Mouse (Mus musculus): ENCODE data around the gene Myoz2.
A peak's percentile ranks its signal among the peaks of the same experiment; 100 is the strongest.

Gene Myoz2

DNA sequence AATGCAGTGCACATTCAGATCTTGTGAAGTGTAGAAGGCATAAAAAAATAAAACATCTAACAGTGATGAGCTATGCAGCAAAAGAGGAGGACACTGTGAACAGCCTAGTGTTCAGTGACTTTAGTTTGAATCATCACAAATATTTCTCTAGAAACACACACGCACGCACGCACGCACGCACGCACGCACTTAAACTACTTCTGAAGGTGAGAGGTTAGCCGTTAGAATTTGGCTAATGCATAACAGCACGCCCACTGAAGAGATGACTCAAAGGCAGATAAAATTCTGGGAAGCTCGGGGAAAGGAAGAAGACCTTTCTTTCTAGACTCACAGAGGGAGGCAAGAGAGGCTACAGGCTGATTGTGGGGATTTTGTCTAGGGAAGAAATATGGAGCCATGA lies 27.4 kb downstream of the Myoz2 start:
- no peak for DNase-seq (ENCODE audit: low spot score)

- DNase-seq (ENCODE audit: low spot score) = peak; percentile 47
These were observed 33.8 kb downstream of the Myoz2 start for GRCm38 (mm10) chr3:123001053-123001452.

DNA sequence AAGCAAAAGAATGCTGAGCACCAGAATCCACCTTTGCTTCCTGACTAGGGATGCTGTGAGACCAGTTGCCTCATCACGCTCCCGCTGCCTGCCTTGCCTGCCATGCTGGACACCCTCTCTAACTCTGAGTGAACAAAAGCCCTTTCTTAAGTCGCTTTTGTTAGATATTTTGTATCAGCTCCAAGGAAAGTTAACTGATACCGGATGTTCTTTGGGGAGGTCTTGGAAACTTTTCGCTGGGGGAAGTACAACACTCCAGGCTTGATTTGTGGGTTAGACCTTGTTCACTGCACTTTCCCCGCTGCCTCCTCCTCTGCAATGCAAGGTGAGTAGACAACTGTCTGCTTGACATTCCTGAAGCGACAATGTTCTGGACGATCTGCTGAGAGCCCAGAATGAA lies 36.3 kb downstream of the Myoz2 start:
- no peak for DNase-seq (ENCODE audit: low spot score)

DNA sequence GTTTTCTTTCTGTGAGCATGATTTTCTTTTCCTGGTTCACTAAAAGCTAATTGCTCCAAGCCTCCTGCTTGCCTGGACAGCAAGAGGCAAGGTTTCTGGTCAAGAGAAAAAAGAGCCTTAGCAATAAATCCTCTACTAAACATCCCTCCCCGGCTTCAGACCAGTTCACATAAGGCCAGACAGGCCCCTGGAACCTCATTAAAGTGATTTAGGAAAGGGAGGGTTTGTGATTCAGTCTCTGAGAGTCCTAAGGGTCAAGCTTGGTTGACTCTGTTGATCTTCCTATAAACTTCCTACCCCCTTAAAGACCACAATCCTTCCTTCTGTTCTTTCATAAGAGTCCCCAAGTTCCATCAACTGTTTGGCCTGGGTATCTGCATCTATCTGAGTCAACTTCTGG lies 37.8 kb downstream of the Myoz2 start:
- DNase-seq (ENCODE audit: low spot score) = no peak

DNA sequence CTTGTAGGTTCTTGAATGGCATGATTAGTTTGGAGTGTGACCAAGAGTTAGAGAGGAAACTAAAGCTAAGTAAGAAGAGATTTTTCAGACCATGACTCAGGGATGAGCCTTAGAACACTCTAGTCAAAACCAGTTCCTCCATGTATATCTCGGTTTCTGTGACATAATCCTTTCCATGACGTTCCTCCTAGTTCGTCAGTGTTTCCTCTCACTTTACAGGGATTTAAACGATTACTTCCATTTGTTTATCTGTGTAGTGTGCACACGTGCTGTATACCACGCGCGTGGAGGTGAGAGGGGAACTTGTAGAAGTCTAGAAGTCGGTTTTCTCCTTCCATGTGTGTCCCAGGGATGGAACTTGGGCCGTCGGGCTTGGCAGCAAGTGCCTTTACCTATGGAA lies 47.9 kb downstream of the Myoz2 start:
- DNase-seq (ENCODE audit: low spot score) = no peak

- peak; percentile 47 for DNase-seq (ENCODE audit: low spot score)
These were observed 48.4 kb downstream of the Myoz2 start for GRCm38 (mm10) chr3:122986386-122986785.

DNA sequence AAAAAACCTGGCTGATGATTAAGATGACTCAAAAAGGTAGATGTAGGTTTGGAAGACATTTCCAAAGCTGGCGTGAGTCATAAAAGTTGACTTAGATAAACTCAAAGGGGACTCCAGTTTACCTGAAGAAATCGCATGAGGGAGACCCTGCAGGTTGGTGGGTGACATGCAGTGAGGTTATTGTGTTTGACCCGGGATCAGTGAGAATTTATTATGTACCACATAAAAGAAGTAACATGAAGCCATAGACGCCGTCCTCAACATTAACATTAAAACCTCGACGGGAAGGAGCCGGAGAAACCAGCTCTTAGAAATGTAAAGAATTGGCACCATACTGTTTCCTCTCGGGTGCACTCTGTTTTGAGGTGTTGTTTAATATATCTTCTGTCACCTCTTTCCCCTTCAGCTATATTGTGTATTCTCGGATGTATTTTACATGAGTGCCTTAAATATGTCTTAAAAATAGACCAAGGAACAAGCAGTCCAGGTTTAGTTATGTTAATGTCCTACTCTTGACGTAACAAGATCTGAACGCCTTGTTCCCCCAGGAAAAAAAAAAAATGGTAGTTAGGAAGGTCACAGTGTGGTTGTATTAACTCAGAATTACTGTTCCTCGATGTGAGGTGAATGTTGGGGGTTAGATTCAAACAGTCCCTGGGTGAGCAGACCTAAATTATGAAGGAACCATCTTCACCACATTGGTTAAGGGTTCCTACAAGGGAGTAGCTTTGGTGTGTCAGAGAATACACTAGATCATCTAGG lies 49.5 kb downstream of the Myoz2 start:
- DNase-seq (ENCODE audit: low spot score) = peak; percentile 30

- peak; percentile 96 for DNase-seq (ENCODE audit: low spot score)
These were observed 50.3 kb downstream of the Myoz2 start, which contains the start of gene Usp53 for GRCm38 (mm10) chr3:122984249-122985182. TSS of gene Usp53 (minus strand) at chr3:122984510.

- DNase-seq (ENCODE audit: low spot score) = peak; percentile 94
These were observed 51.0 kb downstream of the Myoz2 start for GRCm38 (mm10) chr3:122983849-122984248.

GRCm38 (mm10) chr3:122975964-122976363 lies 58.9 kb downstream of the Myoz2 start:
- DNase-seq (ENCODE audit: low spot score) = no peak

DNA sequence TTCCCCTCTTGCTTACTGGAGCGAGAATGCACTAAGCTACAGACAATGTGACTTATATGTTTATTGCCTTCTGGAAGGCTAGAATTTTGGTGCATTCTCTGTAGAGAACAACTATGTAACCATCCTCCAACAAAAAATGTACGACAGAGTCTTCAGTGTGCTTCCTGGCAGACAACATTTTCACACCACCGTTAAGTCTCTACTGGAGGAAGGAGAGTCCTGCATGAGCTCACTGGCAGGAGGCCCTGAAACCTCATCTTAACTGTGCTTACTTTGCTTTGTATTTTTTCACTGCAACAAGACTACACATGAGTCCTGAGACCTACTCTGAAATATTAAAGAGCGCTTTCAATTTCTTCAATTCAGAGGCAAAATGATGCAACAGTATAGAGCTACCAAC lies 59.5 kb downstream of the Myoz2 start:
- no peak for DNase-seq (ENCODE audit: low spot score)

DNA sequence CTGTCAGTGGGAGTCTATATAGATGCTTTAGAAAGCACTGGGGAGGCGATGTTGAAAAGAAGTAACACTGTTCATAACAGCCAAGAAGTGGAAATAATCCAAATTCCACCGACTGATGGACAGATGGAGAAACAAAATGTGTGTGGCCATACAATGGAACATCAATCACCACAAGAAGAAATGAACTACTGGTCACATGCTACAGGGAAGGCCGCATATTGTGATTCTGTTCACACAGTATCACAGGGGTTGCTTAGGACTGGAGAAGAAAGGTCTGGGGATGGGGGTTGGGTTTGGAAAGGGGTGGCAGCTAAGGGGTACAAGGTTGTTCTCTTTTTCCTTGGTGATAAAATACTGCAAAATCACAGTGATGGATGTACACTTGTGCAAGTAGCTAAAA lies 60.0 kb downstream of the Myoz2 start:
- no peak for DNase-seq (ENCODE audit: low spot score)

GRCm38 (mm10) chr3:122972126-122972822 lies 62.5 kb downstream of the Myoz2 start:
- DNase-seq (ENCODE audit: low spot score) = no peak

GRCm38 (mm10) chr3:122968391-122968790 lies 66.4 kb downstream of the Myoz2 start:
- DNase-seq (ENCODE audit: low spot score) = no peak

GRCm38 (mm10) chr3:122964301-122964700 lies 70.5 kb downstream of the Myoz2 start:
- DNase-seq (ENCODE audit: low spot score) = no peak
